Mouse (Mus musculus) erythroblast, embryonic 14.5 days (primary cell): ENCODE measurements at regions not wholly inside any gene's neighbourhood (a gene's known extent, or its start where the extent isn't known, plus 50 kb on each side); places are given as distances from the start of the nearest gene placed in this dataset.

ENCODE experiments used
- GATA1 ChIP-seq: IDR thresholded peaks from 2 replicates; pipeline ENCODE4 v1.6.1; 2012; ENCODE audit warnings: low read length, inconsistent platforms, mixed read lengths
- TAL1 ChIP-seq: IDR thresholded peaks from 3 replicates; pipeline ENCODE4 v1.6.1; 2012; ENCODE audit warnings: low read length, inconsistent platforms, mixed read lengths

DNA sequence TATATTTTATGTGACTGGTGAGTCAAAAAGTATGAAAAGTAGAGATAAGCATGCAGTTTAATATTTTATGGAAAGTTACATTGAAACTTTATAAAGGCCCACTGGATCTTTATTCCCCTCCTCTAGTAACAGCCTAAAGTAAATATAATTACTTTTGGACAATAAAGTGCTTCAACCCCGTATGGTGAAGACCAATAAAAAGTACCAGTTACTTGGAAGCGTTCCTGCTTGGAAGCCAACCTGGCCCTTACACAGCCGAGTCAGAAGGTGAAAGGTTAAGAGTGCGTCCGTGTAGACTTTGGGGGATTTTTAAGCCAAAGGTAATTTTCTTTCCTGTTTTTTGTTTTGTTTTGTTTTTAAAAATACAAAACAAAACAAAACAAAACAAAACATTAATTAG is 168.3 kb upstream of the Tbx18 start:
- TF ChIP-seq TAL1 (no peak), GATA1 (no peak)
